Mouse (Mus musculus): ENCODE measurements around the gene Nrsn2.

The Nrsn2 gene

DNA sequence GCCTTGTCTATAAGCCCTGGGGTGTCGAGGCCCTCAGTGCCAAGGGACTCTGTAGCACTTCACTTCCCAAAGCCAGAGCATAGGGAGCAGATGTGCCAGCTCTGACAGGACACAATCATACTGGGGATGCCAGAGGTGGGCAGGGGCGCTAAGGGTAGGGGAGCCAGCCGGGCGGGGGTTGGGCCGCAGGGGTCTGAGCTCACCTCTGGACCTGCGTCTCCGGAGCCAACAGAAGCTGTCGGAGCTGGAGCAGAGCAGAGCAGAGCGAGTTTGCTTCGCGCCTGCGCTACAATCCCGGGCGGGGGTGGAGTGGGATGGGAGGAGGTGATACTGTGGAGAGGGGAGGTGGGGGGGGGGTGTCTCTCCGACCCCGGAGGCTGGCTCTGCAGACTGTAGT is at the start of gene Nrsn2:
TSS of gene Nrsn2 (minus strand) at position 294 of the 397 bp plus-strand sequence.
- no peak for TF ChIP-seq GATA4 (IDR thresholded peaks at IDR 0.05; ENCODE audit: insufficient replicate concordance, low read length)

DNA sequence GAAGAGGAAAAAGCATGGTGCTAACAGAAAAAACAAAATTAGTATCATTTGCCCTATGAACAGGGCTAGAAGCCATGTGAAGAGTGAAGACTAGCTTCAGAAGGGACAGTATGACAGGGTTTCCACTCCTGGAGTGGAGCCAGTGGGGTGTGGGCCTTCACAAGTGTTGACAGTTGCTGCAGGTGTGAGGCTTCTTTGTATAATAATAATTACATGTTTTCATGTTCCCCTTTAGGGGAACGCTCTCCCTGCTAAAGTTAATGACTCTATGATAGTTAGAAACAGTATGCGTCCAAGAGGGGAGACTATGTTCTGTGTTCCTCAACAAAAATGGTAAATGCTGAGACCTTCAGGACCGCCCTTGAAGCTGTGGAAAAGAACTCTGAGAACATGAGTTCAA is 39.3 kb upstream of the Nrsn2 start:
- TF ChIP-seq GATA4 (IDR thresholded peaks at IDR 0.05; ENCODE audit: insufficient replicate concordance, low read length) = no peak

DNA sequence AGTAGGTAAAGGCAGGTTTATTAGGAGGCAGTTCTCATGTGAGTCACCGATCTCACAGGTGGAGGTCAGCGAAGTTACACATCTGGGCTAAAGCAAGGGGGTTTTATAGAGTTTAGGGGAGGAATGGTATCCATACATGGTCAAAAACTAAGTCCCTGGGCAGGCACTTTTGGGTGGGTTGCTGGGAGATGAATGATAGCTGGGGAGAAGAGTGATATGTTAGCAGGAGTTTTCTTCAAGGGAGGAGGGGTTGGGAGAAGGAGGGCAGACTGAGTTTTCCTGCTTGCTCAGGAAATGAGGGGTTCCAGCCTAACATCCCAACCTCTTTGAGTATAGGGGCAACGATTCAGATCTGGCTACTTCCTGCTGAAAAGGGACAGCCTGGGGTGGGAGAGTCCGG is 38.8 kb upstream of the Nrsn2 start, which contains the start of gene 6820408C15Rik:
TSS of gene 6820408C15Rik (plus strand) at position 301 of the 400 bp plus-strand sequence.
- no peak for TF ChIP-seq GATA4 (IDR thresholded peaks at IDR 0.05; ENCODE audit: insufficient replicate concordance, low read length)

- TF ChIP-seq GATA4 (IDR thresholded peaks at IDR 0.05; ENCODE audit: insufficient replicate concordance, low read length) = no peak; the same call in 1 of the 2 replicates
Measured at GRCm38 (mm10) chr2:152414591-152415165, 38.2 kb upstream of the Nrsn2 start, which contains the start of gene Zcchc3. Gene Zcchc3, minus strand, starts transcription at chr2:152415027.

- TF ChIP-seq GATA4 (IDR thresholded peaks at IDR 0.05; ENCODE audit: insufficient replicate concordance, low read length) = no peak
Measured at GRCm38 (mm10) chr2:152413765-152414584, 37.5 kb upstream of the Nrsn2 start.

GRCm38 (mm10) chr2:152413158-152413764 is 36.8 kb upstream of the Nrsn2 start:
- TF ChIP-seq GATA4 (IDR thresholded peaks at IDR 0.05; ENCODE audit: insufficient replicate concordance, low read length) = no peak

- no peak for TF ChIP-seq GATA4 (IDR thresholded peaks at IDR 0.05; ENCODE audit: insufficient replicate concordance, low read length)
Measured at GRCm38 (mm10) chr2:152412526-152413157, 36.2 kb upstream of the Nrsn2 start.

DNA sequence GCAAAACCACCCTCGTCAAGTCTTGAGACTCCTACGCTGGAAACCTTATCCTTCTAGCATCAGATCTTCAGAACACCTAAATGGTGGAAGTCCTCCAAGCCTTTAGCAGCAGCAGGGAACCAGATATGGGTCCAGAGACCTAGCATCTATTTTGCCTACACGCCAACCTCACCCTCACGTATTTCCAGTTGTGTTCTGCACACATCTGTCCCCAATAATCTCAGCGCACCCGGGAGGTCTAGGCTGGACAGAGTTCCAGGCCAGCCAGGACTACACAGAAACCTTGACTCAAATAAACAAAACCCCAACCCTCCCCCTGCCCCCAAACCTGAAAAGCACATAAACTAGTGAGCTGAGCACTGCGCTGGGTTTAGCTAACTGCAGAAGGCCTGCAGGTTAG is 35.0 kb upstream of the Nrsn2 start:
- no peak for TF ChIP-seq GATA4 (IDR thresholded peaks at IDR 0.05; ENCODE audit: insufficient replicate concordance, low read length)

DNA sequence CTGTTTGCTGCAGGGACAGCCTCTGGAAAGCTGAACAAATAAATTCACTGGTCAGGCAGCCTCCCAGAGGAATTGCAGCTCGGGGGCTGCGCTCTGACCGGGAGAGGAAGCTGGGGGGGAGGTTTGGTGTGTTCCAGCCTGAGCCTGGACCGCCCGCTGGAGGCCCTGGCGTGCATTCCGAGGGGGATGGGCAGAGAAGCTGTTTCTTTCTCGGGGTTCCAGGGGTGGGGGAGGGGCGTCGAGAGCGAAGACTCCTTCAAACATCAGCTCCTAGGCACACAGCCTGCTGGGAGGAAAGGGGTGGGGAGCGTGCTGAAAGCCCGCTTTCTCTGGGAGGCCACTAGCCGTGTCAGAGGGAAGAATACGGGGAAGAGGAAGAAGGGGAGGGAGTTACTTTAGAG is 34.5 kb upstream of the Nrsn2 start:
- TF ChIP-seq GATA4 (IDR thresholded peaks at IDR 0.05; ENCODE audit: insufficient replicate concordance, low read length) = no peak

GRCm38 (mm10) chr2:152409781-152410180 is 33.3 kb upstream of the Nrsn2 start:
- TF ChIP-seq GATA4 (IDR thresholded peaks at IDR 0.05; ENCODE audit: insufficient replicate concordance, low read length) = no peak

DNA sequence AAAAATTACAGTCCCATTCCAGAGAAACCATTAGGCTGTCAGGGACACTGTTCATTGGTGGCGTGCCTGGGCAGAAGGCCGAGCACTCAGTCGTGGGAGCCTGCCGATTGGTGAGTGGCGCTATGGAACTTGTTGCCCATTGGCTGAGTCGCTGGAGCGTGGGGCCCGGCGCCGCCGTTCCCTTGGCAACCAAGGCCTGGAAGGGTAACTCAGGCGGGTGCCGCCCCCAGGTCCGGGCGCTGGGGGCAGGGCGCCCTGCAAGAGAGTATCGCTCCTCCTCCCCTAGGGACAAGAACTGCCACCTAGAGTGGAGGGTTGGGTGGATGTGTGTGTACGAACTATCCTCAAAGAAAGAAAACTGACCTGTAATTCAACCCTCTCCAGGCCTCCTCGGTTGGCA is 29.7 kb upstream of the Nrsn2 start:
- TF ChIP-seq GATA4 (IDR thresholded peaks at IDR 0.05; ENCODE audit: insufficient replicate concordance, low read length) = no peak

DNA sequence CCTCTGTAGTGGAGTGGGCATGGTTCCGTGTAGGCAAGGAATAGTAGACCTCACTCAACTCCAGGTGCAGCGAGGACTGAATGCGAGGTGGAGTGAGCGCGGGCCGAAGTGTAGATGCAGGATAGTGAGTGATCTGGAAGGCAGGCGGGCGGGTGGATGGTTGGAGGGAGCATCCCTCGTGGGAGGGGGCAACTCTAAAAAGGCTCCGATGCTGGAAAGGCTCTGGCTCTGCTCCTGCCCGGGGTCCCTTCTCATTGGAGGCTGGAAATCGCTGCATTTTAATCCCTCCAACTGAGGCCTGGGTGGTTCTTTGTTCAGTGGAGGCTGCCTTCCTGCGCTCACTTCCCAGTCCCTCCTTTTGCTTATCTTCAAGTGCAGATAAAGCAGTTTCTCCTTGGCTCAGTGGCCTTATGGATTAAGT is 22.7 kb upstream of the Nrsn2 start:
- no peak for TF ChIP-seq GATA4 (IDR thresholded peaks at IDR 0.05; ENCODE audit: insufficient replicate concordance, low read length)

- TF ChIP-seq GATA4 (IDR thresholded peaks at IDR 0.05; ENCODE audit: insufficient replicate concordance, low read length) = no peak; the same call in 1 of the 2 replicates
Measured at GRCm38 (mm10) chr2:152398691-152399090, 22.3 kb upstream of the Nrsn2 start.

DNA sequence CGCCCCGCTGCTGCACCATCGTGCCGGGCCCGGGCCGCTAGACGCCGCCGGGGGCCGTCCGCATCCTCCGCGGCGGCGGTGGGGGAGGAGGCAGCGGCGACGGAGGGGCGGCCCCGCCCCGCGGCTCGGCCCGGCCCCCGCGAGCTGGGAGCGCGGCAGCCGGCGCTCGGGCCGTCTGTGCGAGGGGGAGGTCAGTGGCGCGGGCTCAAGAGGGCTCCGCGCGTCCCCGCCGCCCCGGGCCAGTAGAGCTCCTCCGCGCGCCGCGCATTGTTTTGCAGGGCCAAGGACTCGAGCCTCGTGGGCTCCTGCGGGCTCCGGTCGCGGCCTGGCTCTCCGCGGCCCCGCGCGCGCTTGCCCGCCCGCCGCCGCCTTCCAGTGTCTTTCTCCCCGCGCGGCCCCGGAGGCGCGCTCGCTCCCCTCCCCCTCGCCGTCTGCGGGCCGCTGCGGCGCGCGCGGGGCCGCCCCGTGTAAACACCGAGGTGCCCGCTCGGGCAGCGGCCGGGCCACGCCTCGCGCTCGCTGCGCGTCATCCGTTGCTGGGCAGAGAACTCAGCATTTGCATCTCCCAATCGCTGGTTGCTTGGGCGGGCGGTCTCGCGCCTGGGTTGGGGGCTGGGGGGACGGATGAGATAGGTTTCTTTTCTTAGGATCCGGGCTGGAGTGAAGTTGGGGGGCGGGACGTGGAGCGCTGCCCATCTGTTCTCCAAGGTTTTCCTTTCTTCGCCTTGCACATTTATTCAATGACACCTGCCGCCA is 21.4 kb upstream of the Nrsn2 start, which contains the start of gene Sox12:
TSS of gene Sox12 (minus strand) at position 384 of the 756 bp plus-strand sequence.
- TF ChIP-seq GATA4 (IDR thresholded peaks at IDR 0.05; ENCODE audit: insufficient replicate concordance, low read length) = no peak

All from liver, adult (tissue).